Mouse (Mus musculus) neural tube, embryonic 15.5 days (tissue): ENCODE measurements around the gene Zfp874a. TPM values are rescaled to one million over a fixed set of nuclear protein-coding genes. Genes with fewer than 3 reads are reported as not detected.
"Not testable (repeated sequence)": the region's sequence is repeated elsewhere in the genome, so short reads cannot be mapped to it uniquely, and the experiment has no call there.

Experiments used
- ATAC-seq: fragments of 200-750 bp; cut with Nextera tagmentation; 2 replicates; pipeline ENCODE4 v1.8.0; 2017; ENCODE audit warnings: mild to moderate bottlenecking, moderate TSS enrichment, moderate library complexity; ENCODE audit not compliant: low FRiP score
- H3K27ac ChIP-seq: fragments of 300-500 bp; sonication (generic); replicated peaks from 2 replicates; pipeline ENCODE4 v1.5.1; 2015; ENCODE audit warnings: mild to moderate bottlenecking, inconsistent platforms
- H3K27me3 ChIP-seq: fragments of 300-500 bp; sonication (generic); replicated peaks from 2 replicates; pipeline ENCODE4 v1.6.1; 2015; ENCODE audit warnings: inconsistent platforms
- H3K36me3 ChIP-seq: fragments of 300-500 bp; sonication (generic); 2 replicates; pipeline ENCODE4 v1.6.1; 2015; ENCODE audit warnings: inconsistent platforms
- H3K4me1 ChIP-seq: fragments of 300-500 bp; sonication (generic); 2 replicates; pipeline ENCODE4 v1.6.1; 2015; ENCODE audit warnings: inconsistent platforms
- H3K4me2 ChIP-seq: fragments of 300-500 bp; sonication (generic); 2 replicates; pipeline ENCODE4 v1.6.1; 2015; ENCODE audit warnings: inconsistent platforms, mild to moderate bottlenecking, moderate library complexity
- H3K4me3 ChIP-seq: fragments of 300-500 bp; sonication (generic); replicated peaks from 2 replicates; pipeline ENCODE4 v1.5.1; 2015; ENCODE audit warnings: mild to moderate bottlenecking, inconsistent platforms
- H3K9ac ChIP-seq: fragments of 300-500 bp; sonication (generic); replicated peaks from 2 replicates; pipeline ENCODE4 v1.6.1; 2015; ENCODE audit warnings: mild to moderate bottlenecking, inconsistent platforms
- H3K9me3 ChIP-seq: fragments of 300-500 bp; sonication (generic); replicated peaks from 2 replicates; pipeline ENCODE4 v1.6.1; 2016; ENCODE audit warnings: inconsistent platforms
- WGBS: fragments of 180-500 bp; shearing (Covaris S2); methylation state at CpG from one replicate; pipeline ENCODE4 v1.1.7; 2015; ENCODE audit warnings: mixed read lengths; 5-methylcytosine and 5-hydroxymethylcytosine counted together
- polyA plus RNA-seq: library from polyadenylated mRNA; unstranded; fragments of >200 nt; fragmentation: Nextera tagmentation; extraction: Ambion mirVana; gene quantifications from 2 replicates; pipeline ENCODE4 v1.2.1, GENCODE M21; 2015

The Zfp874a gene
- polyA plus RNA-seq, result 5.1 and 7.6 TPM in 2 replicates

DNA sequence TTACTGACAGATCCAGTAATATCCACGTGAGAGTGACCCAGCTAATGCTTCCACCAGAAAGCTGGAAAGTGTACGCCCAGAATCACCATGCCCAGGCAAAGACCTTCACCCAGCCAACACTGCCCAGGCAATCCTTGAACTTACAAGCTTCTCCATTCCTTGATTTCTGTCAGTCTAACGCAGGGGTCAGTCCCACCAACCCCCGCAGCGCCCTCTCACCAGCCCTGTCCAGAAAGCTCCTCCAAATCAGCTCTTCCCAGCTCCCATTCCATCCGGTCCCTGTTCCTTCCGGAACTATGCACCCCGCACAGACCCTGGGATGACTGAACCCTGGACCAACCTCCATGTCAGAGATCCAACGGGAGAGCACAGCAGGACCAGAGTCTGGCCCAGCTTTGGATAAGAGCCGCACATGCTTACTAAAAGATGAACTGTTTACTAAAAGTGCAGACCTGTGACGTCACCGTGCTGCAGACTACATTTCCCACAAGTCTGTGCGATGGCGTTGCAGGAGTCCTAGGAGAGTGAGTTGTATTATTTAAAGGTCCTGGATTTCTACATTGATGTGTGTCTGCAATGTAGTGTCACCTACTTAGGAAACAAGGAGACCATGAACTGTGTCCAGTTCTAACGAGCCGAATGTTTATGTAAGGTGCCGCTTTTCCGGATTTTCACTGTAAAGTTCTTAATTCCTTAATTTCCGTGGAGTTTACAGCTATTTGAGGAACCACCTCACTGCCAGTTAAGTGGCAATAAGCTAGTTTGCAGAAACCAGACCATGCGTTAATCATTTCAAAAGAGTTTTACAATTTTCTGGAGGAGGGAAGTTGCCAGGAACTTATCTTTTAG is at the start of gene Zfp874a:
TSS of gene Zfp874a (minus strand) at position 453 of the 849 bp plus-strand sequence.
- peak within 1 kb of the TSS; percentile 77 for H3K4me2 ChIP-seq
- H3K36me3 ChIP-seq, result peaks cover 13% of the 10 kb centered on the region
- peak within 1 kb of the TSS; percentile 51 for H3K9ac ChIP-seq
- WGBS, result 1% methylated on average over 20 of the region's 20 CpGs
- ATAC-seq, result peak; percentile 99
- no peaks in the 10 kb centered on the region for H3K27me3 ChIP-seq
- peaks cover 12% of the 10 kb centered on the region for H3K4me1 ChIP-seq
- peak within 1 kb of the TSS; percentile 60 for H3K4me3 ChIP-seq
- H3K27ac ChIP-seq, result peak within 1 kb of the TSS; percentile 54; the same call in 1 of the 2 replicates
- H3K9me3 ChIP-seq, result no peaks in the 10 kb centered on the region

DNA sequence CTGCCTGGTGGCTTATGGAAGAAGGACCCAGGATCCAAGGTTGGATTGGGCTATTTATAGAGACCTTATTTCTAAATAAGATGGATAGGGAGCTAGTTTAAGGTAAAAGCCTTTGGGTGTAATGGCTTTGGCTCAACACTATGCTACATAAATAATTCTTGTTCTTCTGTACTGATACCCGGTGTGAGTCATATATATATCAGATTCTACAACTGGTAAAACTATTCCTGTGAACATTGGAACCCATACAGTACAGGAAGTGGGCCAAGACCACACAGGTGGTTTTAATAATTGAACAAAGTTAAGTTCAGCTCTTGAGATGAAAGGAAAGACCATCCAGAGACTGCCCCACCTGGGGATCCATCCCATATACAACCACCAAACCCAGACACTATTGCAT is 49.5 kb upstream of the Zfp874a start:
- Histone ChIP-seq H3K9me3 (no peaks in the 10 kb centered on the region), H3K27ac (no peak overlapping the region), H3K4me2 (peak overlapping the region; percentile 86), H3K9ac (no peak overlapping the region), H3K36me3 (peaks cover 8% of the 10 kb centered on the region), H3K27me3 (no peaks in the 10 kb centered on the region), H3K4me3 (no peak overlapping the region), H3K4me1 (peaks cover 14% of the 10 kb centered on the region)
- peak; percentile 28; the same call in 1 of the 2 replicates for ATAC-seq
- WGBS, result 85% methylated on average over 1 of the region's 1 CpGs

DNA sequence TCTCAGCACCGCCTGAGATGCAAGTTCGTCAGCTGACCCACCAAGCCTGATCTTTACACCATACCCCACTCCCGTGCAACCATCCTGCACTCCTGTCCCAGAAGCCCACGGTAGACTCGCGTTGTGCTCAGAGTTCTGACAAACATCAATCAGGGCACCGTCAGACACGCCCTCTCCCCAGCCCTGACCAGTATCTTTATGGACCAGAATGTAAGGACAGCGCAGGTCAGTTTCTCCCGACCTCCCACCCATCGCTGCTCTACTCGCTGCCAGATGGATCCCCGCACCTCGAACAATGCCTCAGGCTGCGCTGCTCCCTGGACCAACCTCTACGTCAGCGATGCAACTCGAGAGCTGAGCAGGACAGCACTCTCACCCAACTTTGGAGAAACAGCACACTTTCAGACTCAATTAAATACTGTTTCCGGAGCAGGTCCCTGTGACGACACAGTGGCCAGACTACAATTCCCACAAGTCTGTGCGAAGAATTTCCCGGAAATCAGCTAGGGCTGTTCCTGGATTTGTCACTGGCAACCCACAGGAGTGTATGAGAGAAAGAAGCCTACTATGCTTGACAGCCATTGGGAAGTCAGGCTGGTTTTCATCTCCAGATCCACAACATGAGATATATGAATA is 48.8 kb upstream of the Zfp874a start, which contains the start of gene Zfp58:
TSS of gene Zfp58 (minus strand) at position 472 of the 636 bp plus-strand sequence.
- WGBS, result under 1% methylated on average over 22 of the region's 22 CpGs
- peak within 1 kb of the TSS; percentile 86 for H3K4me2 ChIP-seq
- peak within 1 kb of the TSS; percentile 60 for H3K27ac ChIP-seq
- peak within 1 kb of the TSS; percentile 62 for H3K9ac ChIP-seq
- no peaks in the 10 kb centered on the region for H3K27me3 ChIP-seq
- H3K4me1 ChIP-seq, result peaks cover 14% of the 10 kb centered on the region
- H3K4me3 ChIP-seq, result peak within 1 kb of the TSS; percentile 84
- peak; percentile 98 for ATAC-seq
- H3K9me3 ChIP-seq, result no peaks in the 10 kb centered on the region
- peaks cover 13% of the 10 kb centered on the region for H3K36me3 ChIP-seq

DNA sequence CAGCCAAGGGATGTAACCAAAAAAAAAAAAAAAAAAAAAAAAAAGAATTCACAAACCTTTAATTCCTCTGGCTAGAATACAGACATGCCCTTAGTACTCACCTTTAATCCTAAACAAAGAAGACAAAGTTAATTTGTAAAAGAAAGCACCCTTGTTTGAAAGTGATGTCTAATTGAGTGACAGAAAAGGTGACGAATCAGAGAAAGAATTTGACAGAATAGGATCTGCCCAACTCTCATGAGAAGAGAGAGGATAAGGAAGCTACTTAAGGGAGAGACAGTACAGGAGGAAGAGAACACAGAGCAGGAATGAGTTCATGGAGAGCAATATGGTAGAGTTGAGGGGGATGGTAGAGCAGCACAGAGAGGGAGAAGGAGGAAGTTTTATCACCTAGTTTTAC is 44.2 kb upstream of the Zfp874a start:
- H3K36me3 ChIP-seq, result peaks cover 55% of the 10 kb centered on the region
- no peak overlapping the region for H3K27ac ChIP-seq
- ATAC-seq, result no peak
- no peak overlapping the region for H3K4me3 ChIP-seq
- H3K4me1 ChIP-seq, result peaks cover 12% of the 10 kb centered on the region
- no peaks in the 10 kb centered on the region for H3K27me3 ChIP-seq
- H3K9ac ChIP-seq, result no peak overlapping the region
- no peak overlapping the region for H3K4me2 ChIP-seq
- H3K9me3 ChIP-seq, result peaks cover 5% of the 10 kb centered on the region; the same call in 1 of the 2 replicates
- 93% methylated on average over 1 of the region's 1 CpGs for WGBS

DNA sequence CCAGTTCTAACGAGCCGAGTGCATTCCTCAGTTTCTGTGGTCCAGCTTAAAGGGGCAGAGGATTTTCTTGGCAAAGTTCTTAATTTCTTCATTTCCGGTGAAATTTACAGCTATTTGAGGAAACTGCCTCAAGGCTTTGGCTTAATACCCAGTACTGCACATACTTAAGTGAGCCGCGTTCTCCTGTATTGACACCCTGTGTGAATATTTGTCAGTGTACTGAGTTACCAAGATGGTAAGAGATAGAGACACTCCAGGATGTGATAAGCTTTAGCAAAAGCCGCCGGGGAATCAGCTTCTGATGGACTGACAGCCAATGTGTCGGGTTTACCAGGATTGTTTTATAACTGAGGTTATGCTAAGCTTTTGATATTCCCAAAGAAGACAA is 33.0 kb upstream of the Zfp874a start:
- Histone ChIP-seq H3K36me3 (peaks cover 20% of the 10 kb centered on the region), H3K4me2 (peak overlapping the region; percentile 70), H3K27me3 (no peaks in the 10 kb centered on the region), H3K4me3 (peak overlapping the region; percentile 70), H3K4me1 (peaks cover 12% of the 10 kb centered on the region), H3K27ac (0 out of 2 replicates have a peak overlapping the region, but pooled peaks have one; percentile 23), H3K9me3 (no peaks in the 10 kb centered on the region), H3K9ac (peak overlapping the region; percentile 37; the same call in 1 of the 2 replicates)
- 41% methylated on average over 8 of the region's 8 CpGs for WGBS
- peak; percentile 64 for ATAC-seq

DNA sequence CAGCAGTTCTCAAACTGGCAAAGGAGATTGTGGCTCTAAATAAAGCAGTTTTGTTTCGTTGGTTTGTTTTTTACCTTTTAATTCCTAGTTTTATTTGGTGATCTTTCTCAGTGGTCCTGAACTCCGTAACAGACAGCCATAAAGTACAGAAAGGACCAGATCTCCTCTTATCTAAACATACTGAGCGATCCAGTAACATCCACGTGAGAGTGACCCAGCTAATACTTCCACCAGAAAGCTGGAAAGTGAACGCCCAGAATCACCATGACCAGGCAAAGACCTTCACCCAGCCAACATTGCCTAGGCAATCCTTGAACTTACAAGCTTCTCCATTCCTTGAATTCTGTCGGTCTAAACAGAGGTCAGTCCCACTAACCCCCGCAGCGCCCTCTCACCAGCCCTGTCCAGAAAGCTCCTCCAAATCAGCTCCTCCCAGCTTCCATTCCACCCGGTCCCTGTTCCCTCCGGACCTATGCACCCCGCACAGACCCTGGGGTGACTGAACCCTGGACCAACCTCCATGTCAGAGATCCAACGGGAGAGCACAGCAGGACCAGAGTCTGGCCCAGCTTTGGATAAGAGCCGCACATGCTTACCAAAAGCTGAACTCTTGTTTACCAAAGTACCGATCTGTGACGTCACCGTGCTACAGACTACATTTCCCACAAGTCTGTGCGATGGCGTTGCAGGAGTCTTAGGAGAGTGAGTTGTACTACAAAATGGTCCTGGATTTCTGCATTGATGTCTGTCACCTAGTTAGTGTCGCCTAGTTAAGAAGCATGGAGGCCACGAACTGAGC is 32.4 kb upstream of the Zfp874a start, which contains the start of gene Zfp874b:
TSS of gene Zfp874b (minus strand) at position 634 of the 799 bp plus-strand sequence.
- ATAC-seq, result peak; percentile 97
- 0 out of 2 replicates have a peak within 1 kb of the TSS, but pooled peaks have one; percentile 28 for H3K27ac ChIP-seq
- peak within 1 kb of the TSS; percentile 70 for H3K4me2 ChIP-seq
- peak within 1 kb of the TSS; percentile 55 for H3K9ac ChIP-seq
- 5% methylated on average over 20 of the region's 20 CpGs for WGBS
- H3K27me3 ChIP-seq, result no peaks in the 10 kb centered on the region
- peak within 1 kb of the TSS; percentile 70 for H3K4me3 ChIP-seq
- H3K36me3 ChIP-seq, result peaks cover 16% of the 10 kb centered on the region
- H3K9me3 ChIP-seq, result no peaks in the 10 kb centered on the region
- H3K4me1 ChIP-seq, result peaks cover 12% of the 10 kb centered on the region

DNA sequence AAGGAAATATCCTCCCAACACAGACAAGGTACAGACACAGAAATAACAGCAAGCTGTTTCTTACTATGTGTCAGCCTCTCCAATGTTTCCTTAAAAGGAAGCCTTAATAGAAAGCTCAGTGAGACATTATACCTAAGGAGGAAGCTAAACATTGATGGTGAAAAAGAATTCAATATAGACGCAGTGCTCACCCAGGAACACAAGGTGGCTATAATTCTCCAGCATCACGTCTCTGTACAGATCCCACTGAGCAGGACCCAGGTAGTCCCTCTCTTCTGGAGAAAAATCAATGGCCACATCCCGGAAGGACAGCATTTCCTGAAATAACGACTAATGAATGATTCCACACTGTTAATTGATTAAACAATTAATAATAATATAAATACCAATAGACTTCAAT is 30.1 kb upstream of the Zfp874a start:
- H3K27me3 ChIP-seq, result no peaks in the 10 kb centered on the region
- H3K9ac ChIP-seq, result no peak overlapping the region
- no peaks in the 10 kb centered on the region for H3K9me3 ChIP-seq
- peaks cover 12% of the 10 kb centered on the region for H3K4me1 ChIP-seq
- H3K4me3 ChIP-seq, result no peak overlapping the region
- WGBS, result 73% methylated on average over 4 of the region's 4 CpGs
- H3K36me3 ChIP-seq, result peaks cover 6% of the 10 kb centered on the region
- no peak overlapping the region for H3K27ac ChIP-seq
- H3K4me2 ChIP-seq, result no peak overlapping the region
- no peak for ATAC-seq

DNA sequence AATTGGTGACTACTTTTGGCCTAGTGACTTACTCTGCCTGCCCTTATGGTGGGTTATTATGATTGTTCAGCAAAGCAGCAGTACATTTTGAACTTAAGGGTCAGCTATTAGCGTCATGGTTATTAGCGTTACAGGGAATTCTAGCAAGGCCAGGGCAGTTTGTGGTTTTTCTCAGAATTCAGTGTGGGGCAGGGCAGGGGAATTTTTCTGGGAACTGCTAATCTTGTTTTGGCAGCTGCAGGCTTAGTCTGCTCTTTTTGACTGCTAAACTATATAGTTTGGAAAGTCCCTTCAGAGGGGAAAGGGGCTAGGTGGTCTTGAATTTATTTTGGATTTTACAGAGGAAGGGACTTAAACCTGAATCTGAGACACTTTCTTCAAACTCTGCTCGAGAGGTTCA is 17.9 kb upstream of the Zfp874a start:
- no peak for ATAC-seq
- H3K27ac ChIP-seq, result no peak overlapping the region
- H3K4me1 ChIP-seq, result no peaks in the 10 kb centered on the region
- H3K9me3 ChIP-seq, result no peaks in the 10 kb centered on the region
- 93% methylated on average over 3 of the region's 3 CpGs for WGBS
- no peaks in the 10 kb centered on the region for H3K27me3 ChIP-seq
- H3K36me3 ChIP-seq, result peaks cover 27% of the 10 kb centered on the region
- H3K4me3 ChIP-seq, result no peak overlapping the region
- no peak overlapping the region for H3K9ac ChIP-seq
- no peak overlapping the region for H3K4me2 ChIP-seq

DNA sequence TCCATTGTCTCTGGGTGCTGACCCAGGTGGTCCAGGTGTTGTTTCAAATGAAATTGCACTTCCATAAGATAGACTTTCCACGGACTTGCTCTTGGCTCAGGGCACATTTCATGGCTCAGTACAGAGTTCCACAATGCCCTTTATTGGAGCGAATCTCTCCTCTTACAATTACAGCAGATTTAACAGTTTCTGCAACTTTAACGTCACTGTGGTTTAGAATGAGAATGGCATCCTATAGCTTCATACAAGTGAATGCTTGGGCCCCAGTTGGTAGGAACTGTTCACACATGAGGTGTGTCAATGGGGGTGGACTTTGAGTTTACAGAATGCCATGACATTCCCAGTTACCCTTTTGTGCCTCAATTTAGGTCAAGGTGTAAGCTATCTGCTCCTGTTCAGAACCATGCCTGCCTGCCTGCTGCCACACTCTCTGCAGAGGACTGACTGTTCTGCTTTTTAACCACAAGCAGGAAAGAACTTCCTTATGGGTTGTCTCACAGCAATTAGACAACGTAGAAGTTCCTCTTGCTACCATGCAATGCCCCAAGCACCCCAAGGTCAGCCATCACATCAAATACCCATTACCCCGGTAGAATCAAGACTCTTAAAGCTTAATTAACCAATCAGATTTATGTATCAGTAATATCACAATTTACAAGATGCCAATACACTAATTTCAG is 12.2 kb upstream of the Zfp874a start:
- H3K9me3 ChIP-seq, ATAC-seq, H3K4me1 ChIP-seq, H3K27ac ChIP-seq, H3K4me2 ChIP-seq, H3K9ac ChIP-seq, H3K36me3 ChIP-seq, H3K4me3 ChIP-seq, H3K27me3 ChIP-seq: not testable (repeated sequence)
- WGBS, result 98% methylated on average over 3 of the region's 5 CpGs

DNA sequence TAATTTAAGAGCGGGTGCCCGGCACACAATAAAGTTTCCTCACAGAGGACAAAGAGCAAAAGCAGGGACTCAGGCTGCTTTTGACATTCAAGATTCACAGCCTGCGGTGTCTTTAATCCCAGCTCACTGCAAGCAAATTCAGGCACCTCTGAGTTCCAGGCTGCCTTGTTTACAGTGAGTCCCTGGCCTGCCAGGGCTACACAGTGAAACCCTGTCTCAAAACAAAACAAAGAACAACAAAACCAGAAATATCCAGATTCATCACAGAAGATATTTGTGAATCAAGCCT is 541 bp upstream of the Zfp874a start:
- H3K27me3 ChIP-seq, result no peaks in the 10 kb centered on the region
- H3K4me2 ChIP-seq, result peak overlapping the region; percentile 77
- peaks cover 7% of the 10 kb centered on the region; the same call in 1 of the 2 replicates for H3K36me3 ChIP-seq
- 5% methylated on average over 3 of the region's 3 CpGs for WGBS
- peak overlapping the region; percentile 60 for H3K4me3 ChIP-seq
- H3K4me1 ChIP-seq, result peaks cover 12% of the 10 kb centered on the region
- peak; percentile 68; the same call in 1 of the 2 replicates for ATAC-seq
- H3K27ac ChIP-seq, result 0 out of 2 replicates have a peak overlapping the region, but pooled peaks have one; percentile 54
- no peaks in the 10 kb centered on the region for H3K9me3 ChIP-seq
- peak overlapping the region; percentile 51 for H3K9ac ChIP-seq

DNA sequence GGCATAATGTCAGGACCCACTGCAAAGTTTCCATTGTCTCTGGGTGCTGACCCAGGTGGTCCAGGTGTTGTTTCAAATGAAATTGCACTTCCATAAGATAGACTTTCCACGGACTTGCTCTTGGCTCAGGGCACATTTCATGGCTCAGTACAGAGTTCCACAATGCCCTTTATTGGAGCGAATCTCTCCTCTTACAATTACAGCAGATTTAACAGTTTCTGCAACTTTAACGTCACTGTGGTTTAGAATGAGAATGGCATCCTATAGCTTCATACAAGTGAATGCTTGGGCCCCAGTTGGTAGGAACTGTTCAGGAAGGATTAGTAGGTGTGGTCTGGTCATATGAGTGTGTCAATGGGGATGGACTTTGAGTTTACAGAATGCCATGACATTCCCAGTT is 14.3 kb downstream of the Zfp874a start:
- not testable (repeated sequence) for H3K9ac ChIP-seq, H3K4me1 ChIP-seq, H3K27ac ChIP-seq, H3K4me2 ChIP-seq, H3K9me3 ChIP-seq, ATAC-seq, H3K27me3 ChIP-seq, H3K4me3 ChIP-seq
- H3K36me3 ChIP-seq, result peaks cover 16% of the 10 kb centered on the region
- 100% methylated on average over 1 of the region's 3 CpGs for WGBS
